Mouse (Mus musculus) intestine, embryonic 14.5 days (tissue): Measurements from ENCODE around the gene Gm3233. TPM values are rescaled to one million over a fixed set of nuclear protein-coding genes. Genes with fewer than 3 reads are reported as not detected.
"Not testable (repeated sequence)": the region's sequence is repeated elsewhere in the genome, so short reads cannot be mapped to it uniquely, and the experiment has no call there.

Experiments used
- ATAC-seq: fragments of 200-750 bp; cut with Nextera tagmentation; replicated peaks from 2 replicates; pipeline ENCODE4 v1.8.0; 2017; ENCODE audit warnings: low read depth, moderate number of reproducible peaks, moderate TSS enrichment, moderate library complexity; ENCODE audit not compliant: low FRiP score, low TSS enrichment
- DNase-seq: peaks from one replicate; pipeline ENCODE4 v3.0.0-alpha.2; 2018; ENCODE audit warnings: low spot score
- H3K27ac ChIP-seq: fragments of 300-500 bp; sonication (generic); 2 replicates; pipeline ENCODE4 v1.5.1; 2014; ENCODE audit warnings: low read depth, mild to moderate bottlenecking, control low read depth
- H3K27me3 ChIP-seq: fragments of 300-500 bp; sonication (generic); replicated peaks from 2 replicates; pipeline ENCODE4 v1.6.1; 2014; ENCODE audit warnings: low read length, control low read depth; ENCODE audit not compliant: control insufficient read depth, insufficient read depth
- H3K36me3 ChIP-seq: fragments of 300-500 bp; sonication (generic); 2 replicates; pipeline ENCODE4 v1.6.1; 2014; ENCODE audit warnings: low read length, control low read depth; ENCODE audit not compliant: control insufficient read depth, insufficient read depth
- H3K4me1 ChIP-seq: fragments of 300-500 bp; sonication (generic); replicated peaks from 2 replicates; pipeline ENCODE4 v1.6.1; 2014; ENCODE audit warnings: low read length, control low read depth, mixed read lengths; ENCODE audit not compliant: control insufficient read depth, insufficient read depth
- H3K4me2 ChIP-seq: fragments of 300-500 bp; sonication (generic); 2 replicates; pipeline ENCODE4 v1.6.1; 2014; ENCODE audit warnings: low read length
- H3K4me3 ChIP-seq: fragments of 300-500 bp; sonication (generic); 2 replicates; pipeline ENCODE4 v1.5.1; 2014; ENCODE audit warnings: low read depth, low read length, control low read depth, mixed read lengths
- H3K9ac ChIP-seq: fragments of 300-500 bp; sonication (generic); 2 replicates; pipeline ENCODE4 v1.6.1; 2014; ENCODE audit warnings: mild to moderate bottlenecking, low read length
- H3K9me3 ChIP-seq: fragments of 300-500 bp; sonication (generic); 2 replicates; pipeline ENCODE4 v1.6.1; 2016; ENCODE audit warnings: low read length, control low read depth; ENCODE audit not compliant: control insufficient read depth
- WGBS: fragments of 180-500 bp; shearing (Covaris S2); extraction: QIAGEN DNeasy Blood & Tissue Kit; methylation state at CpG from one replicate; pipeline ENCODE4 v1.1.7; 2014; 5-methylcytosine and 5-hydroxymethylcytosine counted together
- polyA plus RNA-seq: library from polyadenylated mRNA; unstranded; fragments of >200 nt; fragmentation: Nextera tagmentation; extraction: Ambion mirVana; gene quantifications from 2 replicates; pipeline ENCODE4 v1.2.1, GENCODE M21; 2014

Gene Gm3233
- polyA plus RNA-seq, 1 experiment from 2014 or later, result not detected

DNA sequence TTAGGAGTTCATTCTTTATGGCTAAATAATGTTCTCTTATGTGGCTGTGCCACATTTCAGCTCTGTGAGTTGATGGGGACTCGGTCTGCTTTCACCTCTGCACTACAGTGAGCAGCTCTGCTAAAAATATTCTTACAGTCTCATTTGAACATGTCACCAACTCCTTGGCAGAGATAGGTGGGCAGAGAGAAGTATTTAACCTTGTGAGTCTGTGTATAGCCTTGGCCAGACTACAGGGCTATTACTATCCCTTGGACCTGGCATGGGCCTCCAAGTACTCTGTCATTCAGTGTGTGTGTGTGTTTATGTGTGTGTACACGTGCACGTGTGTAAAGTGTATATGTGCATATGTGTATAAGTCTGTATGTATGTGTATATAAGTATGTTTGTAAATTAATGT, 23.9 kb upstream of the Gm3233 start:
- not testable (repeated sequence) for DNase-seq, H3K9me3 ChIP-seq, H3K4me2 ChIP-seq, H3K4me1 ChIP-seq, H3K9ac ChIP-seq, H3K27me3 ChIP-seq, ATAC-seq, H3K36me3 ChIP-seq, H3K4me3 ChIP-seq, H3K27ac ChIP-seq
- WGBS, result 95% methylated on average over 1 of the region's 3 CpGs

DNA sequence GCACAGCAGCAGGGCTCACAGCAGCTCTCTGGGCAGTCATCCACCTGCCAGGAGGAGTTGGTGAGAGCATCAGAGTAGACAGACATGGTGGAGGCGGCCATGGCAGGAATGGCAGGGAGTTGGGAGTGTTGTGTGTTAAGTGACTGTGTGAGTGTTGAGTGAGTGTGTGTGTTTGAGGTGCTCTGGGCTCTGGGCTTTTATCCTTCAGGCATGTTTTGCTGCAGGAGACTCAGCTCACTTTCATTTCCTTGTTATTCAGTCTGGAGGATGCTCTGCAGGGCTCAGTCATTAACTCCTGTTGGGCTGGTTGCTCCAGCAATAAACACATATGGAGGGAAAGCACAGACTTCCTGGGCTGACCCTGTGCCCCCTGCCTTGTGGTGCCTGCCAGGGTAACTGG, 23.0 kb upstream of the Gm3233 start, which contains the start of gene Gm3250:
Gene Gm3250, minus strand, starts transcription at position 101 of the 400 bp plus-strand sequence.
- H3K9ac ChIP-seq, H3K4me3 ChIP-seq, H3K36me3 ChIP-seq, ATAC-seq, H3K4me1 ChIP-seq, H3K4me2 ChIP-seq, H3K9me3 ChIP-seq, DNase-seq, H3K27me3 ChIP-seq, H3K27ac ChIP-seq: not testable (repeated sequence)
- no CpG with 5 or more reads among the region's 1 CpGs for WGBS

DNA sequence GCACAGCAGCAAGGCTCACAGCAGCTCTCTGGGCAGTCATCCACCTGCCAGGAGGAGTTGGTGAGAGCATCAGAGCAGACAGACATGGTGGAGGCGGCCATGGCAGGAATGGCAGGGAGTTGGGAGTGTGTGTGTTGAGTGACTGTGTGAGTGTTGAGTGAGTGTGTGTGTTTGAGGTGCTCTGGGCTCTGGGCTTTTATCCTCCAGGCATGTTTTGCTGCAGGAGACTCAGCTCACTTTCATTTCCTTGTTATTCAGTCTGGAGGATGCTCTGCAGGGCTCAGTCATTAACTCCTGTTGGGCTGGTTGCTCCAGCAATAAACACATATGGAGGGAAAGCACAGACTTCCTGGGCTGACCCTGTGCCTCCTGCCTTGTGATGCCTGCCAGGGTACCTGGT, 17.4 kb upstream of the Gm3233 start, which contains the start of gene Gm7138:
Gene Gm7138, minus strand, starts transcription at position 101 of the 400 bp plus-strand sequence.
- H3K9ac ChIP-seq, H3K4me3 ChIP-seq, DNase-seq, H3K36me3 ChIP-seq, ATAC-seq, H3K27me3 ChIP-seq, H3K4me1 ChIP-seq, H3K9me3 ChIP-seq, H3K27ac ChIP-seq, H3K4me2 ChIP-seq: not testable (repeated sequence)
- 58% methylated on average over 1 of the region's 1 CpGs for WGBS

DNA sequence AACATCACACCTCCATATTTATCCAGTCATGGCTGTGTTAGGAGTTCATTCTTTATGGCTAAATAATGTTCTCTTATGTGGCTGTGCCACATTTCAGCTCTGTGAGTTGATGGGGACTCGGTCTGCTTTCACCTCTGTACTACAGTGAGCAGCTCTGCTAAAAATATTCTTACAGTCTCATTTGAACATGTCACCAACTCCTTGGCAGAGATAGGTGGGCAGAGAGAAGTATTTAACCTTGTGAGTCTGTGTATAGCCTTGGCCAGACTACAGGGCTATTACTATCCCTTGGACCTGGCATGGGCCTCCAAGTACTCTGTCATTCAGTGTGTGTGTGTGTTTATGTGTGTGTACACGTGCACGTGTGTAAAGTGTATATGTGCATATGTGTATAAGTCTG, 12.7 kb upstream of the Gm3233 start:
- ATAC-seq, result not testable (repeated sequence)

DNA sequence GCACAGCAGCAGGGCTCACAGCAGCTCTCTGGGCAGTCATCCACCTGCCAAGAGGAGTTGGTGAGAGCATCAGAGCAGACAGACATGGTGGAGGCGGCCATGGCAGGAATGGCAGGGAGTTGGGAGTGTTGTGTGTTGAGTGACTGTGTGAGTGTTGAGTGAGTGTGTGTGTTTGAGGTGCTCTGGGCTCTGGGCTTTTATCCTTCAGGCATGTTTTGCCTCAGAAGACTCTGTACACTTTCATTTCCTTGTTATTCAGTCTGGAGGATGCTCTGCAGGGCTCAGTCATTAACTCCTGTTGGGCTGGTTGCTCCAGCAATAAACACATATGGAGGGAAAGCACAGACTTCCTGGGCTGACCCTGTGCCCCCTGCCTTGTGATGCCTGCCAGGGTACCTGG, 11.7 kb upstream of the Gm3233 start, which contains the start of gene Gm3238:
Gene Gm3238, minus strand, starts transcription at position 101 of the 400 bp plus-strand sequence.
- not testable (repeated sequence) for DNase-seq, H3K27me3 ChIP-seq, H3K4me3 ChIP-seq, H3K27ac ChIP-seq, H3K9me3 ChIP-seq, ATAC-seq, H3K9ac ChIP-seq, H3K4me2 ChIP-seq, H3K36me3 ChIP-seq, H3K4me1 ChIP-seq
- 75% methylated on average over 1 of the region's 1 CpGs for WGBS

More for the DNA sequence above, 12.7 kb upstream of the Gm3233 start:
- not testable (repeated sequence) for H3K9ac ChIP-seq, H3K9me3 ChIP-seq, H3K36me3 ChIP-seq, H3K4me3 ChIP-seq, H3K4me1 ChIP-seq, H3K27me3 ChIP-seq, H3K4me2 ChIP-seq, H3K27ac ChIP-seq, DNase-seq
- 90% methylated on average over 1 of the region's 3 CpGs for WGBS

DNA sequence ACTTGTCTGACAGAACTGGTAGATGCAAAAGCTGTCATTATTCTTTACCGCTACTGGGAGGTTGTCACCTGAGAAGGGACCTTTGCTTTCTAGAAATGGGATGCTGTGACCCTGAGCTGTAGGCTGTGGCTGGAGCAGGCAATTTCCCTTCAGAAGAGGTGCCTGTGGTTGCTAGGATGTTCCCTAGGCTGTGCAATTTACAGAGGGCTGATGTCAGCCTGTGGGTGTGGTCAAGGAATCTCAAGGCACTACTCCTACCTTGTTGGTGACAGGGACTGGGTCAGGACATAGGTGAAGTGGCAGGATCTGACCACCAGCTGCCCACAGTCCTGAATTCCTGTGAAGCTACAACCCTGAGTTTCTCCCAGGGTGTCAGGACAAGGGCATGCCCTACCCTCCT, 10.2 kb upstream of the Gm3233 start:
- Histone ChIP-seq H3K4me3 (no peak overlapping the region), H3K4me1 (no peaks in the 10 kb centered on the region), H3K9ac (no peak overlapping the region), H3K27ac (no peak overlapping the region), H3K27me3 (no peaks in the 10 kb centered on the region), H3K9me3 (no peaks in the 10 kb centered on the region), H3K4me2 (no peak overlapping the region), H3K36me3 (no peaks in the 10 kb centered on the region)
- no peak for ATAC-seq
- WGBS, result 81% methylated on average over 1 of the region's 1 CpGs
- no peak for DNase-seq

DNA sequence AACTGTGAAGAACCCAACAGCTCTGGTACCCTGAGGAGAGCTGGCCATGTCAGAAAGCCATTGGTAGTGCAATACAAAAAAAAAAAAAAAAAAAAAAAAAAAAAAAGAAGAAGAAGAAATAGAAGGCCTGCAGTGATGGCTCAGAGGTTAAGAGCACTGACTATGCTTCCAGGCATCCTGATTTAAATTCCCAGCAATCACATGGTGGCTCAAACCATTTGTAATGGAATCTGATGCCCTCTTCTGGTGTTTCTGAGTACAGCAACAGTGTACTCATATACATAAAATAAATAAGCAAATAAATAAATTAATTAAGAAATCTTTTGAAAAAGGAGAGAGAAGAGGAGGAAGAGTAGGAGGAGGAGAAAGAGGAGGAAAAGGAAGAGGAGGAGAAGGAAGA, 6.0 kb downstream of the Gm3233 start:
- H3K4me1 ChIP-seq, result no peaks in the 10 kb centered on the region
- H3K36me3 ChIP-seq, result no peaks in the 10 kb centered on the region
- no peak overlapping the region for H3K27ac ChIP-seq
- no peaks in the 10 kb centered on the region for H3K9me3 ChIP-seq
- H3K27me3 ChIP-seq, result no peaks in the 10 kb centered on the region
- no peak overlapping the region for H3K4me3 ChIP-seq
- DNase-seq (no peak), ATAC-seq (no peak)
- H3K4me2 ChIP-seq, result no peak overlapping the region
- no peak overlapping the region for H3K9ac ChIP-seq

DNA sequence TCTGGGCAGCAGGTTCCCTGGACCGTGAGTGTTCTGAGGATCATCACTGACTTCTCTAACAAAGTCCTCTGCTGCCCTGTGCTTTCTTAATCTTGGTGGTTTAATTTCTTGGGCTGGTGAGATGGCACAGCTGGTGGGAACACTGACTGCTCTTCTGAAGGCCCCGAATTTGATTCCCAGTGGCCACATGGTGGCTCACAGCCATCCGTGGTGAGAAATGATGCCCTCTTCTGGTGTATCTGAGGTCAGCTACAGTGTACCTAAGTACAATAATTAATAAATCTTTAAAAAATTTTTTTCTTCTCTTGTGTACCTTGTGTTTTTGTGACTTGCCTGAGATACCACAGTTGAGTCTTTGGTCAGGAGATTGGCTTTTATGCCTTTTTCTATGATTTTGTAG, 7.2 kb downstream of the Gm3233 start:
- not testable (repeated sequence) for ATAC-seq, H3K9ac ChIP-seq, H3K4me1 ChIP-seq, H3K9me3 ChIP-seq, H3K4me3 ChIP-seq, H3K4me2 ChIP-seq, H3K27ac ChIP-seq, DNase-seq, H3K27me3 ChIP-seq, H3K36me3 ChIP-seq
- WGBS, result 66% methylated on average over 3 of the region's 3 CpGs

DNA sequence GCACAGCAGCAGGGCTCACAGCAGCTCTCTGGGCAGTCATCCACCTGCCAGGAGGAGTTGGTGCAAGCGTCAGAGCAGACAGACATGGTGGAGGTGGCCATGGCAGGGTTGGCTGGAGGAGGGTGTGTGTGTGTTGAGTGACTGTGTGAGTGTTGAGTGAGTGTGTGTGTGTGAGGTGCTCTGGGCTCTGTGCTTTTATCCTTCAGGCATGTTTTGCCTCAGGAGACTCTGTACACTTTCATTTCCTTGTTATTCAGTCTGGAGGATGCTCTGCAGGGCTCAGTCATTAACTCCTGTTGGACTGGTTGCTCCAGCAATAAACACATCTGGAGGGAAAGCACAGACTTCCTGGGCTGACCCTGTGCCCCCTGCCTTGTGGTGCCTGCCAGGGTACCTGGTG, 8.2 kb downstream of the Gm3233 start, which contains the start of gene Gm9736:
Gene Gm9736, minus strand, starts transcription at position 101 of the 400 bp plus-strand sequence.
- not testable (repeated sequence) for H3K4me2 ChIP-seq, ATAC-seq, H3K27ac ChIP-seq, H3K9me3 ChIP-seq, H3K9ac ChIP-seq, H3K4me3 ChIP-seq, DNase-seq, H3K36me3 ChIP-seq, H3K4me1 ChIP-seq, H3K27me3 ChIP-seq
- 57% methylated on average over 1 of the region's 1 CpGs for WGBS
